Mouse (Mus musculus) thymus, adult 2 months (tissue): Measurements from ENCODE around the gene Fgfr2.

Experiments
- CTCF ChIP-seq: fragments of 200-500 bp; IDR thresholded peaks from 2 replicates; pipeline ENCODE4 v1.5.1; 2012; ENCODE audit warnings: mild to moderate bottlenecking, control low read depth, low read length, moderate library complexity, borderline replicate concordance; ENCODE audit not compliant: control insufficient read depth, poor library complexity, insufficient read depth; ENCODE audit errors: extremely low read depth
- POLR2A ChIP-seq: fragments of 200-500 bp; IDR thresholded peaks from 2 replicates; pipeline ENCODE4 v1.6.1; 2012; ENCODE audit warnings: mild to moderate bottlenecking, low read length, control low read depth, moderate library complexity; ENCODE audit not compliant: control insufficient read depth, poor library complexity, insufficient read depth; ENCODE audit errors: extremely low read depth

GRCm38 (mm10) chr7:132449891-132450735, 673.0 kb downstream of the Fgfr2 start:
- no peak for TF ChIP-seq POLR2A
- TF ChIP-seq CTCF, result no peak
